Mouse (Mus musculus): ENCODE measurements around the gene Gen1. TPM values are rescaled to one million over a fixed set of nuclear protein-coding genes. Genes with fewer than 3 reads are reported as not detected.

The Gen1 gene
- polyA plus RNA-seq, 1 experiment from 2014 or later = 1.1 TPM

- Histone ChIP-seq H3K9me3 (ENCODE audit: control insufficient read depth) (no peaks in the 10 kb centered on the region), H3K4me3 (ENCODE audit: low read depth, low read length) (no peak within 1 kb of the TSS), H3K9ac (ENCODE audit: low read depth, low read length) (no peak within 1 kb of the TSS), H3K4me2 (replicated peaks; ENCODE audit: low read depth) (no peak within 1 kb of the TSS), H3K4me1 (replicated peaks; ENCODE audit: control insufficient read depth, insufficient read depth, low read length) (no peaks in the 10 kb centered on the region), H3K27ac (ENCODE audit: low read depth, low read length) (no peak within 1 kb of the TSS), H3K36me3 (ENCODE audit: control insufficient read depth, insufficient read depth) (no peaks in the 10 kb centered on the region), H3K27me3 (replicated peaks; ENCODE audit: control insufficient read depth, insufficient read depth, low read length) (no peaks in the 10 kb centered on the region)
- no peak for TF ChIP-seq CTCF (IDR thresholded peaks at IDR 0.05; ENCODE audit: low read depth)
- 45% methylated on average over 5 of the region's 5 CpGs for WGBS
- ATAC-seq = no peak
Measured at GRCm38 (mm10) chr12:11208872-11209271, 56.7 kb downstream of the Gen1 start, which contains the start of gene Msgn1. Gene Msgn1, minus strand, starts transcription at chr12:11208972.

- Histone ChIP-seq H3K4me3 (ENCODE audit: low read depth, low read length) (no peak overlapping the region), H3K27me3 (replicated peaks; ENCODE audit: control insufficient read depth, insufficient read depth, low read length) (no peaks in the 10 kb centered on the region), H3K27ac (ENCODE audit: low read depth, low read length) (no peak overlapping the region), H3K4me1 (replicated peaks; ENCODE audit: control insufficient read depth, insufficient read depth, low read length) (no peaks in the 10 kb centered on the region), H3K36me3 (ENCODE audit: control insufficient read depth, insufficient read depth) (no peaks in the 10 kb centered on the region), H3K4me2 (replicated peaks; ENCODE audit: low read depth) (no peak overlapping the region), H3K9ac (ENCODE audit: low read depth, low read length) (no peak overlapping the region), H3K9me3 (ENCODE audit: control insufficient read depth) (no peaks in the 10 kb centered on the region)
- no peak for ATAC-seq
- WGBS = 75% methylated on average over 4 of the region's 4 CpGs
- no peak for TF ChIP-seq CTCF (IDR thresholded peaks at IDR 0.05; ENCODE audit: low read depth)
Measured at GRCm38 (mm10) chr12:11206321-11206720, 59.3 kb downstream of the Gen1 start.

- no peak for TF ChIP-seq CTCF (IDR thresholded peaks at IDR 0.05; ENCODE audit: low read depth)
- H3K4me2 ChIP-seq (replicated peaks; ENCODE audit: low read depth) = peak overlapping the region; percentile 43
- H3K36me3 ChIP-seq (ENCODE audit: control insufficient read depth, insufficient read depth) = no peaks in the 10 kb centered on the region
- ATAC-seq = no peak; the same call in 1 of the 2 replicates
- peak overlapping the region; percentile 64; the same call in 1 of the 2 replicates for H3K27ac ChIP-seq (ENCODE audit: low read depth, low read length)
- no peaks in the 10 kb centered on the region for H3K27me3 ChIP-seq (replicated peaks; ENCODE audit: control insufficient read depth, insufficient read depth, low read length)
- no peak overlapping the region for H3K9ac ChIP-seq (ENCODE audit: low read depth, low read length)
- no peak overlapping the region for H3K4me3 ChIP-seq (ENCODE audit: low read depth, low read length)
- 51% methylated on average over 18 of the region's 18 CpGs for WGBS
- no peaks in the 10 kb centered on the region for H3K4me1 ChIP-seq (replicated peaks; ENCODE audit: control insufficient read depth, insufficient read depth, low read length)
- no peaks in the 10 kb centered on the region for H3K9me3 ChIP-seq (ENCODE audit: control insufficient read depth)
Measured at GRCm38 (mm10) chr12:11203694-11204665, 61.6 kb downstream of the Gen1 start.

GRCm38 (mm10) chr12:11202476-11202875, 63.1 kb downstream of the Gen1 start:
- Histone ChIP-seq H3K4me3 (ENCODE audit: low read depth, low read length) (no peak overlapping the region), H3K27ac (ENCODE audit: low read depth, low read length) (no peak overlapping the region), H3K9ac (ENCODE audit: low read depth, low read length) (no peak overlapping the region), H3K9me3 (ENCODE audit: control insufficient read depth) (no peaks in the 10 kb centered on the region), H3K27me3 (replicated peaks; ENCODE audit: control insufficient read depth, insufficient read depth, low read length) (no peaks in the 10 kb centered on the region), H3K4me1 (replicated peaks; ENCODE audit: control insufficient read depth, insufficient read depth, low read length) (no peaks in the 10 kb centered on the region), H3K4me2 (replicated peaks; ENCODE audit: low read depth) (no peak overlapping the region), H3K36me3 (ENCODE audit: control insufficient read depth, insufficient read depth) (no peaks in the 10 kb centered on the region)
- WGBS = 88% methylated on average over 8 of the region's 8 CpGs
- ATAC-seq = no peak
- TF ChIP-seq CTCF (IDR thresholded peaks at IDR 0.05; ENCODE audit: low read depth) = no peak

GRCm38 (mm10) chr12:11200711-11201110, 64.9 kb downstream of the Gen1 start:
- no peak overlapping the region for H3K4me2 ChIP-seq (replicated peaks; ENCODE audit: low read depth)
- 89% methylated on average over 12 of the region's 12 CpGs for WGBS
- no peak overlapping the region for H3K27ac ChIP-seq (ENCODE audit: low read depth, low read length)
- no peaks in the 10 kb centered on the region for H3K4me1 ChIP-seq (replicated peaks; ENCODE audit: control insufficient read depth, insufficient read depth, low read length)
- no peaks in the 10 kb centered on the region for H3K27me3 ChIP-seq (replicated peaks; ENCODE audit: control insufficient read depth, insufficient read depth, low read length)
- no peak for TF ChIP-seq CTCF (IDR thresholded peaks at IDR 0.05; ENCODE audit: low read depth)
- no peaks in the 10 kb centered on the region for H3K36me3 ChIP-seq (ENCODE audit: control insufficient read depth, insufficient read depth)
- no peak for ATAC-seq
- H3K9me3 ChIP-seq (ENCODE audit: control insufficient read depth) = no peaks in the 10 kb centered on the region
- H3K4me3 ChIP-seq (ENCODE audit: low read depth, low read length) = no peak overlapping the region
- no peak overlapping the region for H3K9ac ChIP-seq (ENCODE audit: low read depth, low read length)

- no peak for ATAC-seq
- Histone ChIP-seq H3K9me3 (ENCODE audit: control insufficient read depth) (no peaks in the 10 kb centered on the region), H3K27me3 (replicated peaks; ENCODE audit: control insufficient read depth, insufficient read depth, low read length) (no peaks in the 10 kb centered on the region), H3K9ac (ENCODE audit: low read depth, low read length) (no peak overlapping the region), H3K36me3 (ENCODE audit: control insufficient read depth, insufficient read depth) (no peaks in the 10 kb centered on the region), H3K4me3 (ENCODE audit: low read depth, low read length) (no peak overlapping the region), H3K27ac (ENCODE audit: low read depth, low read length) (no peak overlapping the region), H3K4me2 (replicated peaks; ENCODE audit: low read depth) (no peak overlapping the region), H3K4me1 (replicated peaks; ENCODE audit: control insufficient read depth, insufficient read depth, low read length) (no peaks in the 10 kb centered on the region)
- TF ChIP-seq CTCF (IDR thresholded peaks at IDR 0.05; ENCODE audit: low read depth) = no peak
- whole genome bisulfite sequencing = 64% methylated on average over 2 of the region's 2 CpGs
Measured at GRCm38 (mm10) chr12:11198551-11198950, 67.0 kb downstream of the Gen1 start.

All from intestine, postnatal 0 days (tissue).